Comparison of ENCODE assay signal across 10 mouse cellular contexts in the genomic region with DNA sequence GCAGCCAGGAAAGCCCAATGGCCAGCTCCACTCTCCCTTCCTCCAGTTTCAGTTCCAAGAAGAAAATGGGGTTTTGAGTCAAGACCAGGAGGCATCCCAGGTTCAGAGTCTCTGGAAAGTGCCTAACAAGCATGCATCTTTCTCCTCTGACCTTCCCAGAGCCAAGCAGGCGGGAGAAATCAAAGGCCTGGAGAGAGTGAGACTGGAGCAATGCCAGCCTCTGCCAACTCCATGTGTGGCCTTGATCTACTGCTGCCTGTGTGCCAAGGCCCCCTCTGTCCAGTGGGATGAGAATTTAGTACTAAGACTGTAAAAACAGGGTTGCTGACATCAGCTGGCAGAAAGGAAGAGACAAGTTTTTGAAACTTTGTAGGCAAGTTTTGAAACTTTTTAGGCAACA. TPM values are rescaled to one million over a fixed set of nuclear protein-coding genes. Genes with fewer than 3 reads are reported as not detected.
DNase-seq lines count a peak whose midpoint lies in the region; ATAC-seq and TF ChIP-seq lines count a peak whose summit lies in the region.
"Had no signal": no experiment of that assay in that cellular context is flagged by ENCODE, and none has a peak within 500 bp of the region (broad histone marks: within the 10 kb centered on the region; RNA-seq: fewer than 3 reads in every experiment).

No protein-coding gene starts in this region.

- peak; percentile 30 to 55 for DNase-seq in cerebellum, postnatal 25 days
- DNase-seq in cerebellum, adult 11 months = no peak
- DNase-seq in urinary bladder, postnatal 14 days (ENCODE audit: low spot score) = peak; percentile 22
- no peak for DNase-seq in urinary bladder, postnatal 25 days (ENCODE audit: low spot score)
- peak; percentile 54 for DNase-seq in liver, postnatal 0 days
- DNase-seq in right cerebral cortex, postnatal 36 days (ENCODE audit: low spot score in 2 of 2) = no peak
- no peak for DNase-seq in thymus, postnatal 14 days

- no peaks in the 10 kb centered on the region for H3K9me3 ChIP-seq in hindbrain, embryonic 16.5 days (ENCODE audit: control insufficient read depth, low read length)
- no peaks in the 10 kb centered on the region for H3K9me3 ChIP-seq in liver, postnatal 0 days (ENCODE audit: low read length)

- WGBS in hindbrain, embryonic 16.5 days = 41% methylated on average over 1 of the region's 1 CpGs
- 25% methylated on average over 1 of the region's 1 CpGs for WGBS in liver, postnatal 0 days (ENCODE audit: insufficient replicate concordance)

- no peak for TF ChIP-seq CTCF in liver, postnatal 0 days (IDR thresholded peaks at IDR 0.05; ENCODE audit: low read depth)

- peak overlapping the region; percentile 71 for H3K27ac ChIP-seq in hindbrain, embryonic 16.5 days (ENCODE audit: low read depth, low read length)
- H3K27ac ChIP-seq in liver, postnatal 0 days (ENCODE audit: low read depth) = peak overlapping the region; percentile 100

- H3K36me3 ChIP-seq in hindbrain, embryonic 16.5 days (ENCODE audit: control insufficient read depth, insufficient read depth, low read length) = no peaks in the 10 kb centered on the region
- peaks cover 8% of the 10 kb centered on the region; the same call in 1 of the 2 replicates for H3K36me3 ChIP-seq in liver, postnatal 0 days (replicated peaks; ENCODE audit: insufficient read depth, low read length)

- no peak for TF ChIP-seq EP300 in liver, postnatal 0 days (IDR thresholded peaks at IDR 0.05; ENCODE audit: low read depth)

- ATAC-seq in hindbrain, embryonic 16.5 days = no peak
- no peak for ATAC-seq in liver, postnatal 0 days

- no peak overlapping the region for H3K9ac ChIP-seq in hindbrain, embryonic 16.5 days (ENCODE audit: low read depth, low read length)
- peak overlapping the region; percentile 93 for H3K9ac ChIP-seq in liver, postnatal 0 days (replicated peaks)

- peaks cover 28% of the 10 kb centered on the region for H3K4me1 ChIP-seq in hindbrain, embryonic 16.5 days (ENCODE audit: control insufficient read depth, insufficient read depth, low read depth, low read length)
- peaks cover 68% of the 10 kb centered on the region for H3K4me1 ChIP-seq in liver, postnatal 0 days (ENCODE audit: insufficient read depth)

- H3K4me2 ChIP-seq in hindbrain, embryonic 16.5 days (ENCODE audit: low read length) = peak overlapping the region; percentile 97; the same call in 1 of the 2 replicates
- peak overlapping the region; percentile 84 for H3K4me2 ChIP-seq in liver, postnatal 0 days (ENCODE audit: low read depth, low read length)

- peaks cover 8% of the 10 kb centered on the region for H3K27me3 ChIP-seq in hindbrain, embryonic 16.5 days (replicated peaks; ENCODE audit: control insufficient read depth, insufficient read depth, low read length)
- H3K27me3 ChIP-seq in liver, postnatal 0 days (ENCODE audit: insufficient read depth, low read length) = no peaks in the 10 kb centered on the region

- H3K4me3 ChIP-seq in hindbrain, embryonic 16.5 days (ENCODE audit: low read length) = no peak overlapping the region
- peak overlapping the region; percentile 89 for H3K4me3 ChIP-seq in liver, postnatal 0 days (ENCODE audit: low read depth, low read length)

RNA-seq across cellular contexts. Expression of gene Tst, which starts 1.8 kb away (rescaled TPM):
- 30.3 and 43.5 TPM in 2 replicates for polyA plus RNA-seq in hindbrain, embryonic 16.5 days (2015; fragmentation: Nextera tagmentation; extraction: Ambion mirVana)
- polyA plus RNA-seq in liver, postnatal 0 days (2015; fragmentation: Nextera tagmentation; extraction: Ambion mirVana) = 361 and 363 TPM in 2 replicates

RNA-seq across cellular contexts. Expression of gene Mpst, which starts 2.3 kb away (rescaled TPM):
- polyA plus RNA-seq in hindbrain, embryonic 16.5 days (2015; fragmentation: Nextera tagmentation; extraction: Ambion mirVana) = 5.1 and 5.2 TPM in 2 replicates
- 4.3 and 7.0 TPM in 2 replicates for polyA plus RNA-seq in liver, postnatal 0 days (2015; fragmentation: Nextera tagmentation; extraction: Ambion mirVana)

RNA-seq across cellular contexts. Expression of gene Tex33, which starts 8.2 kb away (rescaled TPM):
- 0.17 TPM in 1 of 2 replicates, not detected in the other for polyA plus RNA-seq in hindbrain, embryonic 16.5 days (2015; fragmentation: Nextera tagmentation; extraction: Ambion mirVana)
- polyA plus RNA-seq in liver, postnatal 0 days (2015; fragmentation: Nextera tagmentation; extraction: Ambion mirVana) = not detected in 2 replicates
- polyA plus RNA-seq: C2C12; limb, embryonic 11.5 days had no signal

RNA-seq across cellular contexts. Expression of gene Kctd17, which starts 24.5 kb away (rescaled TPM):
- polyA plus RNA-seq in hindbrain, embryonic 16.5 days (2015; fragmentation: Nextera tagmentation; extraction: Ambion mirVana) = 161 and 172 TPM in 2 replicates
- polyA plus RNA-seq in liver, postnatal 0 days (2015; fragmentation: Nextera tagmentation; extraction: Ambion mirVana) = 6.0 and 6.1 TPM in 2 replicates

Comparison
In these comparisons a context has a peak if more than half of its experiments do, and no peak if none do; other contexts are left out.
1. DNase-seq: peak in cerebellum, postnatal 25 days (2 of 2), urinary bladder, postnatal 14 days (single experiment) and liver, postnatal 0 days (single experiment); none in cerebellum, adult 11 months (single experiment), urinary bladder, postnatal 25 days (single experiment), right cerebral cortex, postnatal 36 days (0 of 2) and thymus, postnatal 14 days (single experiment).